Mouse (Mus musculus) thymus, postnatal 10 days (tissue): Measurements from ENCODE around the gene Haus2.

Experiments used
- DNase-seq, 2 experiments: peaks; one replicate each; pipeline ENCODE4 v3.0.0; 2021; ENCODE audit warnings: low spot score in 2 of 2

Haus2 gene

DNA sequence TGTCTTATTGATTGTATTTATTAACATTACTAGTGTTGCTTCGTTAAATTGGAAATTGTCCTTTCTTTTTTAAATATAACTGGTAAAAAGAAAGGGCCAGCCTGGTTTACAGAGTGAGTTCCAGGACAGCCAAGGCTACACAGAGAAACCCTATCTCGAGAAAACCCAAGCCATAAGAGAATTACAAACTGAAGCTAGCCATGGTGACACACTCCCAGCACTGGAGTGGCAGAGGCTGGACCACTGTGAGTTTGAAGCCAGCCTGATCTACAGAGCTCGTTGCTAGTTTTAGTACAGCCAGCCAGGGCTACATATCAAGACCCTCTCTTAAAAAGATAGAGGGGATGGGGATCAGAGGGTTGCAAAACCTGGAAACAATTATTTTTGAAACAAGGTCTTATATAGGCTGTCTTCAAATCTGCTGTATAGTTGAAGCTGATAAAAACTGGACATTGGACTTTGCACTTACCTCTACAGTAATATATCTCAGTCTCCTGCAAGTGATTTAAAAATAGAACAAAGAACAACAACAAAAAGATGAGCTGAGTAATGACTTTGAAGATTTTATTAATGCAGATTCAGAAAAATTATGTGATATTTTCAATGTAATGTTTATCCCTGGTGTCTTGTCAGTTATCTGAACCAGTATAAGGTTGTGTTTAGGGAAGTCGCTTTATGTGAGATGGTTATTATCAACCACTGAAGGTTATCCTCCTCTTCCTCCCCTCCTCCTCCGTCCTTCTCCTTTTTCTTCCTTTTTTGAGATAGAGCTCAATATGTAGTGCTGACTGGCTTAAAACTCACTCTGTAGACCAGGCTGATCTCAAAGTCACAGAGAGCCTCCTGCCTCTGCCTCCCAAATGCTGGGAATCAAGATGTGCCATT lies 7.3 kb downstream of the Haus2 start:
- no peak for DNase-seq

GRCm38 (mm10) chr2:120619538-120619937 lies 10.4 kb downstream of the Haus2 start:
- no peak for DNase-seq

DNA sequence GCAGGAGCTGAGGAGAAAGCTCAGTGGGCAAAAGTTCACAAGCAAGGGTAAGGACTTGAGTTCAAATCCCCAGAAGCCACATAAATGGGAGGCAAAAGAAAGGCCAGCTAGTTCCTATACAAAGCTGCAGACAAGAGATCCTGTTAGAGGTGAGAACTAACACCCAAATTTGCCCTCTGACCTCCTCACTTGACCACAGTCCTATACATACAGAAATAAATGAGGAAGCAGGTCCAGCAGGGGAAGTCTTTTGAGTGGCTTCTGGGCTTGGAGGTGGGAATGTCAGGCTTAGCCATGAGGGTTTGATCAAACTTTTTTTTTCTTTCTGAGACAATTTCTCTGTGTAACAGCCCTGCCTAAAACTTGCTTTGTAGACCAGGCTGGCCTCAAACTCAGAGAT lies 13.7 kb downstream of the Haus2 start:
- DNase-seq = no peak

GRCm38 (mm10) chr2:120628076-120628865 lies 19.1 kb downstream of the Haus2 start:
- no peak for DNase-seq

DNA sequence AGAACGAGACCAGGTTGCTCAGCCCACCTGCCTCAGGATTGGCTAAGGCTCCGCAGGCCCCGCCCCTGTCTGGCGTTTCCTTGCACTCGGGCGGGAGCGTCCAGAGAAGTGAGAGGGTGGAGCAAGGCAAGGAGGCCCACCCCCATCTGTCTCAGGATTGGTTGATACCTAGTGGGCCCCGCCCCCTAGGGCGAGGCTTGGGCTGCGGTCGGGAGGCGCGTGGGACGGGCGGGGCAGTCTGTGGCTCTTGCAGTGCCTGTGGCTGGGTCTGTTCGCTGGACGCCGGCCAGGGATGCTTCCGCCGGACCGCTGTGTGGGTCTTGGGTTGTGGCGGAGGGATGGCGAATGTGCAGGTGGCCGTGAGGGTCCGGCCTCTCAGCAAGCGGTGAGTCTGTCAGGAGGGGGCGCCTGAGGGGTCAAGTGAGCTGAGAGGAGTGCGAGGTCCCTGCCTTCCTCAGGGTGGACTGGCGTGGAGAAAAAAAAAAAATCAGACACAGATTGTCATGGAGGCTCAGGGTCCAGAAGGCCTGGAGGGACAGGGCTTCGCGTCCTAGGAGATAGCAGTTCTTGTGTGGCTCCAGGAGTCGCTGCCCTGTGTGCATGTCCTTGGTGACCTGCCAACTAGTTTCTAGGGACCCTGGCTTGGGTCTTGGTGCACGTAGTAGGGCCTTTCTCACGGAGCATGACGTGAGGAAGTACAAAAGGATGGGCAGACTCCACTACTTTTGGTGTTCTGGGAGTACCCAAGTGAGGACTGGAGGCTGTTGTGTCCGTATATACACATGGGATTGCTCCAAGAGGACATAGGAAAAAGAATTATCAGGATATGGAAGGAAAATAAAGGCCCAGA lies 19.9 kb downstream of the Haus2 start, which contains the start of gene Stard9:
Gene Stard9 (plus strand): TSS at position 236 of the 850 bp plus-strand sequence.
- peak; percentile 96 to 98 for DNase-seq

- no peak for DNase-seq
These were observed 21.1 kb downstream of the Haus2 start for GRCm38 (mm10) chr2:120630246-120630645.

DNA sequence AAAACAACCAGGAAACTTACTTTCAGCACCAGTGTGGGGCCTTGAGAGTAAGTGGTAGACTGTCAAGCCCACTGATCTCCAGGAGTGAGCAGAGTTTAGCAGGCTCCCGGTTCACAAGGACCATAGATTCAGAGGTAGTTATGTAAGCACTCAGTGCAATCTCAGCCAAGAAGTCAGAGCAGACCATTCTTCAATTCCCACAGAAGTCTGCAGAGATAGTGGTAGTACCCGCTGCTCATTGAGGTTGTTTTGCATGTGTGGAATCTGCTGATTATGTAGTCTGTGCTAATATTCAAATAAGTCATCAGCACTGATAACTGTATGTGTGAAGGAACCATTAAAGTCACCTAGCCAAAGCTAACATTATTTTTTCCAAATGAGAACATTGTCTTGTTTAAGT lies 21.5 kb downstream of the Haus2 start:
- DNase-seq = no peak

DNA sequence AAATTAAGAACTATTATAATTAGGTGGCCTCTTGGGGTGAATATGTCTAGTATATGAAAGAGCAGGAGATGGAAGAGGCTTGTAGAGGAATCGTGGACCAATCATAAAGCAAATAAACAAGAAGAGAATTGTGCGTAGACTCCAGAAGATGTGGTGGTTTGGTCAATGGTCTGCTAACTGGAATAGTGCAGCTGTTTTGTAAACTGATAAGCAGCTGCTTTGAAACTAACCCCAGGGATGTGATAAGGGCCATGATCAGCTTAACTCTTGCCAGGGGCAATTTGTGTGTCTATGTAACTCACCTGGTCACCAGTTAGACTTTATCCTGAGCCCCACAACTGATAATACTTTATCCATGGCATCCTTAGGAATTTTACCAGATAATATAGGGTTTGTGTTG lies 22.3 kb downstream of the Haus2 start:
- no peak for DNase-seq

DNA sequence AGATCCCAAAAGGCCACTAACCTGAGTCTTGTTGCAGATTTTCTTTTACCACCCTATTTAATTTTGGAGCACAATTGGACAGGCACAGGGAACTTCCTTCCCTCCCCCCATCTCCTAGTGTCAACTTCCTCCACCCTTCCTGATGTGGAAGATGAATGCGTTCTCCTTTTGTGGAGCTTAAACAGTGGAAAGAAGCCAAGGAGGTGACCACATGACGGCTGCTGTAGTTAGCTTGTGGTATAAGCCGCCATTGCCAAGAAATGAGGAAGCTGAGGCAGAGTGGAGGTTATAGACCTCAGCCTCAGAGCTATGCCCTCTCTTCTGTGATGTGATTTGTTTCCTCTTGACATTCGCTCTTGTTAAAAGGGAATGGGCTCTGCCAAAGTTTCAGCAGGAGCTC lies 22.8 kb downstream of the Haus2 start:
- no peak for DNase-seq

- no peak for DNase-seq
These were observed 31.7 kb downstream of the Haus2 start for GRCm38 (mm10) chr2:120640835-120641234.

- DNase-seq = no peak
These were observed 34.7 kb downstream of the Haus2 start for GRCm38 (mm10) chr2:120643836-120644235.

GRCm38 (mm10) chr2:120646777-120647176 lies 37.6 kb downstream of the Haus2 start:
- DNase-seq = no peak

DNA sequence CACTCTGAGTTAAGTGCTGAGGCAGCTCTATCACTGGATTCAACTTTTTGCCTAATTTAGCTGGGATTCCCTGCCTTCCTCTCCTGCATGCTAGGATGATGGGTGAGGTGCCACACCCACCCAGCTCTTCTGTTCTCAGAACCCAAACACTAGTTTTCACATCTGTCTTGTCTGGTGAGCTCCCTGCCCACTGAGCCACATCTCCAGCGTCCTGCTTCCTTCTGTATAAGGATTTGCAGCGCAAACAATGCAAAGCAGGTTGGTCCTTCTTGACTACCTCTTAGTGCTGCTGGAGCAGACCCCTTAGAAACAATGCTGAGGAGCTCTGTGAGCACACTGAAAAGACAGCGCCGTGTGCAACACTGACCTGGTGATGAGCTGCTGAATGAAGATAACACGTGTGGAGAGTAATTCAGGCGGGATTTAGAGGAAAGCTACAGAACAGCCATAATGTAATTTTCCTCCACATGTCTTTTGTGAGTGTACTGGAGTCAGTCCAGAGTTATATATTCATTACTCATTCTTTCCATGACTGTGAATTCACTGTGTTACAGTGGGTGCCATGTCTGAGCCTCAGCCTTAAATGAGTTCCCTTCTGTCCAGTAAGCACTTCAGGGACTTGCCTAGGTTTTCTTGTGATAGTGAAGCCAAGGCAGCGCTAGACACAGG lies 43.2 kb downstream of the Haus2 start:
- DNase-seq = no peak

DNA sequence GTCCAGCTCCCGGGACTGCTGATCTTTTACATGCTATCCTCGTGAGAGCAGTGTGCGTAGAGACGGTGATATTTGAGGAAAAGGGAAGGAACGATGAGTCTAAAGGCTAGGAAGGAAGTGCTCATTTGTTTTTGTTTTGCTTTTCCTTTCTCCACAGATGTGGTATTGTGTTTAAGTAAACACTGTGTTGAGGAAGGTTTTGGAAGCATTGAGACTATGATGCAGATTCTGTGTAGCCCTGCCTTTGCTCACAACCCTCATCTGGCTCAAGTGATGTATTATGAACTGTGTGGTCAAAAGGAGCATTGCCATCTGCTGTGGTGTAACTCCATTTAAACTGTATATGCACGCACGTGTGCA lies 43.7 kb downstream of the Haus2 start:
- no peak for DNase-seq

- DNase-seq = no peak
These were observed 45.5 kb downstream of the Haus2 start for GRCm38 (mm10) chr2:120654693-120655092.

- DNase-seq = no peak
These were observed 46.7 kb downstream of the Haus2 start for GRCm38 (mm10) chr2:120655905-120656304.

- no peak for DNase-seq
These were observed 47.5 kb downstream of the Haus2 start for GRCm38 (mm10) chr2:120656711-120657110.

DNA sequence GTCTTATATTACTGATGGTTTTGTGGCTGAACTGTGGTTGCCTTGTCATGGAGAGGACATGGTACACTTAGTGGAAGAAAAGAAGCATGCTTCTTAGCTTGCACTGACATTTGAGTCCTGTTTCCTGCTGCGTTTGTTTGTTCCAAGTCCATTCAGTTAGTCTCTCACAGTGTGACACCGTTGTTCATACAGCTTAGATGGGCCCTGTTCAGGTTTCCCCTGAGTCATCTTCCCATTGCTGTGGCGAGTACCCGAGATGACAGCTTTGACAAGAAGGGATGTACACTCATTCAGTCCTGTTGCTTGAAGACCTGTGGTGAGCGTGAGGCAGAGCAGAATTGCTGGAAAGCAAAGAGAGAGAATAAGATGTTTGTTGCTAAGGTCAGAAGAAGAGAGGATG lies 49.3 kb downstream of the Haus2 start:
- no peak for DNase-seq

DNA sequence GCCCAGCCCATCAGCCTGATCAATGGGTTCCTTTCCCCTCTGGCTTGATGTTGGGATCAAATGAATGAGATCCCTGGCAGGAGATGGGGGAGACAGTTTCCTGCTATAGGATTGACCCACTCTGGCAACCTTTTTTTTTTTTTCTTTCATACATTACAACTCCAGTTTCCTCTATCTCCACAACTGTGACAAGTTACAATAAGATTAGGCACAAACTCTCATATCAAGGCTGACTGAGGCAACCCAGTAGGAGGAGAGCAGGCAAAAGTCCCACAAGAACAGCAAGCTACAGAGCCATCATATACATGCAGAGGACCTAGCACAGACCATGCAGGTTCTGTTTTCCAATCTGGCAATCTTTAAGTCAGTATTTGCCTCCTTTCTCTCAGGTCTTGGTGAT lies 50.1 kb downstream of the Haus2 start:
- DNase-seq = no peak

DNA sequence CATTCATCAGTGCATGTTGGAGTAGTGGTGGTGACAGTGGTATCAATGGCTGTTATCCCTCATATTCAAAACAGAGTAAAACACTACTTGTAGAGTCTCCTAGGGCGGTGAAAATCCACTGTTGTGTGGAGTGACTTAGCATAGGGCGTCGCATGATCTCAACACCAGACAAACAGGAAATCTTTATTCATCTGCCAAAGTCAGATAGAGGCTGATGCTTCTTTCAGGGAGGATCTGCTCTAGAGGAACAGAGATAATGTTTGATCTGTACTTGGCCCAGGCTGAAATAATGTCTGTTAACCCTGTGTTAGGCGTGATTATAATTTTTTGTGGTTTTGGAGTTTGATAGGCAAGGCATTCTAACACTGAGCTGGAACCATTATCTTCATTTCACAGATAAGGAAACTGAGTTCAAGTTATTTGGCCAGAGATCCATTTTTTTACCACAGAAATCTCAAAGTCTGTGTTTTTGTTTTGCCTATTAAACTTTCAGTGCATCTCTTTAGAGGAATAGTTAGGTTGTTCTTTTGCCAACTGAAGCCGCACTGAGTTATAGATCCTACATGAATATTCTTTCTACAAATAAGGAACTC lies 51.4 kb downstream of the Haus2 start:
- DNase-seq = no peak

DNA sequence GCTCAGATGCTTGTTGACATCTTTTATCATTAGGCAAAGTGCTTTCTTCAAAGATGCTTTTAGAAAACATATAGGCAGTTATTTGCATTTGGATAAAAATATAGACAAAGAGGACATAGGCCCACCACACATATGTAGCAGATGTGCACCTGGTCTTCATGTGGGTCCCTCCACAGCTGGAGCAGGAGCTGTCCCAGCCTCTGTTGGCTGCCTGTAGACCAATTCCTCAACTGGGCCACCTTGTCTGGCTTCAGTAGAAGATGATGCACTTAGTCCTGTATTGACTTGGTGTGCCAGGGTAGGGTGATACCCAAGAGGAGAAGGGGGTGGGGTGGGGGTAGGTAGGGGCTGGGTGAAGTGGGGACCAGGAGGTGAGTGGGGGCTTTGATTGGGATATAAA lies 53.6 kb downstream of the Haus2 start:
- no peak for DNase-seq
